Mouse (Mus musculus) adrenal gland, postnatal 4 days (tissue): ENCODE data around the gene Ranbp3. TPM values are rescaled to one million over a fixed set of nuclear protein-coding genes. Genes with fewer than 3 reads are reported as not detected.
"Not testable (repeated sequence)": the region's sequence is repeated elsewhere in the genome, so short reads cannot be mapped to it uniquely, and the experiment has no call there.

Source experiments
- DNase-seq, 2 experiments: peaks; one replicate each; pipeline ENCODE4 v3.0.0; 2021 to 2022; ENCODE audit warnings: low spot score in 2 of 2, mixed read lengths in 2 of 2
- long read RNA-seq, 2 experiments: library from polyadenylated mRNA; stranded (forward); transcript quantifications; one replicate each; pipeline ENCODE4 v2.0.0; 2021
- total RNA-seq, 2 experiments: library from RNA; stranded (reverse); gene quantifications; 2 replicates each; pipeline ENCODE4 v1.2.3; 2021

The Ranbp3 gene
- total RNA-seq = 10 to 100 TPM; 88.1 to 89.6 TPM
- long read RNA-seq, experiment 1, transcript Ranbp3-201 (16 exons, 2,373 nt) = major isoform, 49 of 97 reads
- long read RNA-seq, experiment 1, transcript Ranbp3-206 (17 exons, 2,567 nt) = minor isoform, 14 of 97 reads
- long read RNA-seq, experiment 1, partial matches to known transcripts = 14 of 97 reads
- long read RNA-seq, experiment 1, other reads (novel, unspliced or antisense) = 20 of 97 reads
- long read RNA-seq, experiment 2, transcript Ranbp3-201 (16 exons, 2,373 nt) = major isoform, 61 of 145 reads
- long read RNA-seq, experiment 2, partial matches to known transcripts = 53 of 145 reads
- long read RNA-seq, experiment 2, other reads (novel, unspliced or antisense) = 28 of 145 reads

GRCm38 (mm10) chr17:56672941-56673646, at the start of gene Ranbp3:
Gene Ranbp3 (plus strand): TSS chr17:56673294.
- DNase-seq = peak; percentile 96 to 99

- DNase-seq = no peak
These were observed 47.6 kb upstream of the Ranbp3 start for GRCm38 (mm10) chr17:56625495-56625894.

GRCm38 (mm10) chr17:56626260-56626659, 46.8 kb upstream of the Ranbp3 start:
- no peak for DNase-seq

GRCm38 (mm10) chr17:56626754-56627470, 46.2 kb upstream of the Ranbp3 start, which contains the start of gene Lonp1:
Gene Lonp1 (minus strand): TSS chr17:56626887.
- DNase-seq = peak; percentile 81 to 93

- no peak for DNase-seq
These were observed 45.4 kb upstream of the Ranbp3 start, which contains the start of gene Catsperd for GRCm38 (mm10) chr17:56627530-56628277. Gene Catsperd (plus strand): TSS chr17:56628143.

GRCm38 (mm10) chr17:56629800-56630781, 43.0 kb upstream of the Ranbp3 start:
- DNase-seq = not testable (repeated sequence)

- no peak for DNase-seq
These were observed 41.3 kb upstream of the Ranbp3 start for GRCm38 (mm10) chr17:56631807-56632206.

- DNase-seq = no peak
These were observed 39.1 kb upstream of the Ranbp3 start for GRCm38 (mm10) chr17:56634023-56634422.

- no peak for DNase-seq
These were observed 29.9 kb upstream of the Ranbp3 start for GRCm38 (mm10) chr17:56643237-56643636.

GRCm38 (mm10) chr17:56647546-56647945, 25.5 kb upstream of the Ranbp3 start:
- no peak for DNase-seq

GRCm38 (mm10) chr17:56651801-56652200, 21.3 kb upstream of the Ranbp3 start:
- DNase-seq = no peak

GRCm38 (mm10) chr17:56654771-56655170, 18.3 kb upstream of the Ranbp3 start:
- no peak for DNase-seq

- DNase-seq = no peak
These were observed 17.8 kb upstream of the Ranbp3 start for GRCm38 (mm10) chr17:56655311-56655710.

- DNase-seq = no peak
These were observed 16.9 kb upstream of the Ranbp3 start for GRCm38 (mm10) chr17:56656171-56656570.

- no peak for DNase-seq
These were observed 9.4 kb upstream of the Ranbp3 start for GRCm38 (mm10) chr17:56663659-56664058.

- DNase-seq = no peak
These were observed 8.8 kb upstream of the Ranbp3 start for GRCm38 (mm10) chr17:56664333-56664732.

GRCm38 (mm10) chr17:56666384-56666783, 6.7 kb upstream of the Ranbp3 start:
- no peak for DNase-seq

- no peak for DNase-seq
These were observed 5.5 kb upstream of the Ranbp3 start for GRCm38 (mm10) chr17:56667591-56667990.

- DNase-seq = peak; percentile 62 to 82
These were observed 4.5 kb upstream of the Ranbp3 start for GRCm38 (mm10) chr17:56668384-56669144.
